Comparison of ENCODE assay signal across 9 mouse cellular contexts in genomic region chr17:32702826-32703225, GRCm38 (mm10). TPM values are rescaled to one million over a fixed set of nuclear protein-coding genes. Genes with fewer than 3 reads are reported as not detected.
DNase-seq lines count a peak whose midpoint lies in the region; ATAC-seq and TF ChIP-seq lines count a peak whose summit lies in the region.
"Had no signal": no experiment of that assay in that cellular context is flagged by ENCODE, and none has a peak within 500 bp of the region (broad histone marks: within the 10 kb centered on the region; RNA-seq: fewer than 3 reads in every experiment).

No protein-coding gene starts in this region.

- no peak overlapping the region for H3K27ac ChIP-seq in heart, embryonic 10.5 days
- no peak overlapping the region for H3K27ac ChIP-seq in ES-E14 (ENCODE audit: insufficient read depth, low read depth, low read length, poor library complexity, severe bottlenecking)
- H3K27ac ChIP-seq in embryonic facial prominence, embryonic 13.5 days, result no peak overlapping the region
- H3K27ac ChIP-seq in limb, embryonic 11.5 days (replicated peaks; ENCODE audit: low read depth, low read length), result no peak overlapping the region

- peak overlapping the region; percentile 48 for H3K4me2 ChIP-seq in embryonic facial prominence, embryonic 13.5 days
- H3K4me2 ChIP-seq in limb, embryonic 11.5 days (ENCODE audit: low read depth, severe bottlenecking), result no peak overlapping the region

- H3K9ac ChIP-seq in ES-E14 (ENCODE audit: insufficient read depth, low read depth, low read length, poor library complexity, severe bottlenecking), result peak overlapping the region; percentile 21
- H3K9ac ChIP-seq in embryonic facial prominence, embryonic 13.5 days, result no peak overlapping the region
- no peak overlapping the region for H3K9ac ChIP-seq in limb, embryonic 11.5 days (ENCODE audit: low read length)

- no peak for DNase-seq in heart, embryonic 10.5 days (ENCODE audit: low spot score)
- DNase-seq in heart, adult 8-10 months (ENCODE audit: low spot score), result no peak
- DNase-seq in ES-E14 (ENCODE audit: low read depth, low spot score), result peak; percentile 79
- peak; percentile 31 for DNase-seq in limb, embryonic 11.5 days (ENCODE audit: low spot score)
- DNase-seq in naive thymus-derived CD4-positive, alpha-beta T cell, adult 2 months (ENCODE audit: low read depth), result peak; percentile 23
- DNase-seq in ovary, postnatal 36 days (ENCODE audit: low spot score), result no peak
- DNase-seq in Muller cell, postnatal 12 days (ENCODE audit: inconsistent ontology term), result no peak

- peak overlapping the region; percentile 31; the same call in 1 of the 2 replicates for H3K4me3 ChIP-seq in heart, embryonic 10.5 days
- peak overlapping the region; percentile 30 to 63; a peak in 3 of 4 replicates for H3K4me3 ChIP-seq in ES-E14 (ENCODE audit: insufficient read depth in 1 of 2, low read depth in 1 of 2, low read length in 2 of 2, poor library complexity in 1 of 2, severe bottlenecking in 1 of 2)
- H3K4me3 ChIP-seq in embryonic facial prominence, embryonic 13.5 days, result peak overlapping the region; percentile 17
- no peak overlapping the region for H3K4me3 ChIP-seq in limb, embryonic 11.5 days (ENCODE audit: low read depth, low read length)

- no peaks in the 10 kb centered on the region for H3K36me3 ChIP-seq in heart, embryonic 10.5 days
- no peaks in the 10 kb centered on the region for H3K36me3 ChIP-seq in ES-E14 (ENCODE audit: control insufficient read depth, insufficient read depth, low read length, poor library complexity, severe bottlenecking)
- H3K36me3 ChIP-seq in embryonic facial prominence, embryonic 13.5 days, result no peaks in the 10 kb centered on the region
- H3K36me3 ChIP-seq in limb, embryonic 11.5 days (ENCODE audit: control insufficient read depth, insufficient read depth, low read length), result no peaks in the 10 kb centered on the region

- H3K27me3 ChIP-seq in heart, embryonic 10.5 days (ENCODE audit: insufficient read depth, poor library complexity, severe bottlenecking), result no peaks in the 10 kb centered on the region
- H3K27me3 ChIP-seq in embryonic facial prominence, embryonic 13.5 days, result no peaks in the 10 kb centered on the region
- H3K27me3 ChIP-seq in limb, embryonic 11.5 days (ENCODE audit: control insufficient read depth, insufficient read depth, low read length), result no peaks in the 10 kb centered on the region

- H3K9me3 ChIP-seq in heart, embryonic 10.5 days, result peaks cover 3% of the 10 kb centered on the region; the same call in 1 of the 2 replicates
- H3K9me3 ChIP-seq in ES-E14 (ENCODE audit: control insufficient read depth, insufficient read depth, low read depth, low read length), result peaks cover 2% of the 10 kb centered on the region; the same call in 1 of the 2 replicates
- H3K9me3 ChIP-seq in embryonic facial prominence, embryonic 13.5 days, result peaks cover 7% of the 10 kb centered on the region; the same call in 1 of the 2 replicates
- no peaks in the 10 kb centered on the region; the same call in 1 of the 2 replicates for H3K9me3 ChIP-seq in limb, embryonic 11.5 days (ENCODE audit: control insufficient read depth, low read length)

- ATAC-seq in embryonic facial prominence, embryonic 13.5 days (ENCODE audit: insufficient number of reproducible peaks, insufficient read depth, low FRiP score, low TSS enrichment, low read depth), result no peak
- ATAC-seq in limb, embryonic 11.5 days (ENCODE audit: insufficient number of reproducible peaks, low FRiP score, low TSS enrichment, low read depth), result no peak

- in situ Hi-C loops in ES-E14 (cut with MboI; ENCODE audit: low sequenced_read_pairs in 2 of 2, unreplicated experiment in 2 of 2), result no loop called here

- WGBS in heart, embryonic 10.5 days, result 39% methylated on average over 22 of the region's 22 CpGs
- 28% methylated on average over 22 of the region's 22 CpGs for WGBS in embryonic facial prominence, embryonic 13.5 days
- WGBS in limb, embryonic 11.5 days, result 45% methylated on average over 22 of the region's 22 CpGs

- H3K4me1 ChIP-seq in heart, embryonic 10.5 days, result no peaks in the 10 kb centered on the region
- no peaks in the 10 kb centered on the region for H3K4me1 ChIP-seq in ES-E14 (ENCODE audit: control insufficient read depth in 2 of 2, insufficient read depth in 2 of 2, low read length in 2 of 2, poor library complexity in 1 of 2)
- H3K4me1 ChIP-seq in embryonic facial prominence, embryonic 13.5 days, result no peaks in the 10 kb centered on the region
- H3K4me1 ChIP-seq in limb, embryonic 11.5 days (ENCODE audit: control insufficient read depth, insufficient read depth, low read length), result no peaks in the 10 kb centered on the region

TF ChIP-seq in ES-E14, 5 proteins besides CTCF, POLR2A, EP300 and RAD21:
- TF ChIP-seq CHD2 (IDR thresholded peaks at IDR 0.05; ENCODE audit: low read depth, low read length) (no peak), ZC3H11A (IDR thresholded peaks at IDR 0.05; ENCODE audit: borderline replicate concordance, low read depth, low read length) (peak; percentile 47; the same call in 1 of the 2 replicates)

RNA-seq across cellular contexts. Expression of gene Cyp4f15, which starts 17.4 kb away (rescaled TPM):
- 0.41 and 0.83 TPM in 2 replicates for polyA plus RNA-seq in heart, embryonic 10.5 days (2016; fragmentation: Nextera tagmentation; extraction: Ambion mirVana)
- total RNA-seq in heart, adult 8-10 months (2022), result under 1 TPM in 1 of 4 experiments, not detected in 3; 0.16 TPM
- 0.11 and 0.31 TPM in 2 replicates for total RNA-seq in ES-E14 (2012; rRNA removed)
- 0.45 and 1.1 TPM in 2 replicates for polyA plus RNA-seq in embryonic facial prominence, embryonic 13.5 days (2015; fragmentation: Nextera tagmentation; extraction: Ambion mirVana)
- 0.11 and 0.48 TPM in 2 replicates for polyA plus RNA-seq in limb, embryonic 11.5 days (2014; fragmentation: Nextera tagmentation; extraction: Ambion mirVana)

RNA-seq across cellular contexts. Expression of gene Cyp4f40, which starts 44.1 kb away (rescaled TPM):
- polyA plus RNA-seq in heart, embryonic 10.5 days (2016; fragmentation: Nextera tagmentation; extraction: Ambion mirVana), result not detected in 2 replicates
- total RNA-seq in heart, adult 8-10 months (2022), result not detected
- 0.21 and 0.36 TPM in 2 replicates for total RNA-seq in ES-E14 (2012; rRNA removed)
- not detected in 2 replicates for polyA plus RNA-seq in embryonic facial prominence, embryonic 13.5 days (2015; fragmentation: Nextera tagmentation; extraction: Ambion mirVana)
- not detected in 2 replicates for polyA plus RNA-seq in limb, embryonic 11.5 days (2014; fragmentation: Nextera tagmentation; extraction: Ambion mirVana)
- polyA plus RNA-seq: limb, embryonic 14.5 days had no signal

Comparison
In these comparisons a context has a peak if more than half of its experiments do, and no peak if none do; other contexts are left out.
1. DNase-seq: peak in ES-E14 (single experiment), limb, embryonic 11.5 days (single experiment) and naive thymus-derived CD4-positive, alpha-beta T cell, adult 2 months (single experiment); none in heart, embryonic 10.5 days (single experiment), heart, adult 8-10 months (single experiment), ovary, postnatal 36 days (single experiment) and Muller cell, postnatal 12 days (single experiment).